Mouse (Mus musculus): ENCODE results near the gene Cd248. TPM values are rescaled to one million over a fixed set of nuclear protein-coding genes. Genes with fewer than 3 reads are reported as not detected.

Gene Cd248
- polyA plus RNA-seq, 1 experiment from 2014 or later = 19.9 TPM

DNA sequence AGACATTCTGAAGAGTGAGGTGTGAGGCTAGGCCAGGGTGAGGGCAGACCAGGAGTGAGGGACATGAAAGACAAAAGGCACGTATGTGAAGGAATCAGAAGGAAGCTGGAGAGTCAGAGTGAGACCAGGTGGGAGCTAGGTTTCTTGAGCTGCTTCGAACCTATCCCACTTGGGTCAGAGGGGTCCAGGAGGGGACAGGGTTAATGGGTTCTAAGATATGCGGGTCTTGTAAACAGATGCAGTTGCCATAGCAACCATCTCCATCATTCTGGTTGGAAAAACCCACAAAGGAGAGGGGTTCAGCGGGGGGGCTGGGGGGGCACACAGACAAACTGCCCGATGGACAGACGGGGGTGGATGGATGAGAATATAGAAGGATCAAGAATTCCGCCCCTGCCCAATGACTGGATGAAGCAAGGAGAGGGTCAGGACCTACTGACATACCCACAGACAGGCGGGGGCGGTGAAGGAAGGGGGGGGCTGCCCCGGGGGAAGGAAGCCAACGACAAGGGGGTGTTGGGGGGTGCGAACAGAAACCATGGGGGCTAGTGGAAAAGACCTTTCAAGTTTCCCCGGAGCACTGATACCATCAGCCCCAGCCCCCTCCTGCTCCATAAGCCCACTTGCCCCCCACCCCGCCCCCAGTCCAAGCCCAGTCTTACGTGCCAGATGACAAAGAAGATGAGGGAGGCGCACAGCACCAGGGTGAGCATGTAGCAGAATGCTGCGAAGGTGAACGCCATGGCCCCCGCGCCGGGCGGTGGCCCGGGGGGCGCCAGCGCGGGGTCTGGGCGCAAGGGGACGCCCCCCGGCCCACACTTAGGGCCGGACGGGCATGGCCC, 29.9 kb downstream of the Cd248 start:
- H3K4me1 ChIP-seq = peaks cover 64% of the 10 kb centered on the region

GRCm38 (mm10) chr19:5098363-5099143, 30.7 kb downstream of the Cd248 start, which contains the start of gene Cnih2:
Cnih2 (minus strand) TSS chr19:5098521.
- Histone ChIP-seq H3K27ac (replicated peaks) (peak within 1 kb of the TSS; percentile 95), H3K4me1 (peaks cover 57% of the 10 kb centered on the region), H3K36me3 (peaks cover 44% of the 10 kb centered on the region), H3K4me3 (replicated peaks) (peak within 1 kb of the TSS; percentile 90), H3K27me3 (replicated peaks) (no peaks in the 10 kb centered on the region), H3K4me2 (peak within 1 kb of the TSS; percentile 80), H3K9ac (replicated peaks) (peak within 1 kb of the TSS; percentile 99), H3K9me3 (replicated peaks) (no peaks in the 10 kb centered on the region)
- ATAC-seq (ENCODE audit: low FRiP score) = peak; percentile 67
- WGBS = 4% methylated on average over 37 of the region's 48 CpGs

More for the DNA sequence above, 29.9 kb downstream of the Cd248 start:
- Histone ChIP-seq H3K36me3 (peaks cover 44% of the 10 kb centered on the region), H3K4me2 (peak overlapping the region; percentile 80), H3K9ac (replicated peaks) (peak overlapping the region; percentile 99), H3K27me3 (replicated peaks) (no peaks in the 10 kb centered on the region), H3K9me3 (replicated peaks) (no peaks in the 10 kb centered on the region), H3K27ac (replicated peaks) (peak overlapping the region; percentile 95), H3K4me3 (replicated peaks) (peak overlapping the region; percentile 90)
- 1% methylated on average over 30 of the region's 31 CpGs for WGBS
- ATAC-seq (ENCODE audit: low FRiP score) = peak; percentile 36

- no peaks in the 10 kb centered on the region for H3K27me3 ChIP-seq (replicated peaks)
- peaks cover 72% of the 10 kb centered on the region for H3K36me3 ChIP-seq
- peak overlapping the region; percentile 99 for H3K27ac ChIP-seq (replicated peaks)
- H3K4me3 ChIP-seq (replicated peaks) = peak overlapping the region; percentile 73
- H3K4me2 ChIP-seq = peak overlapping the region; percentile 83
- peak overlapping the region; percentile 91 for H3K9ac ChIP-seq (replicated peaks)
- 23% methylated on average over 9 of the region's 9 CpGs for WGBS
- peaks cover 18% of the 10 kb centered on the region for H3K4me1 ChIP-seq
- ATAC-seq (ENCODE audit: low FRiP score) = no peak
- H3K9me3 ChIP-seq (replicated peaks) = no peaks in the 10 kb centered on the region
Observed at GRCm38 (mm10) chr19:5106074-5106473, 38.2 kb downstream of the Cd248 start.

DNA sequence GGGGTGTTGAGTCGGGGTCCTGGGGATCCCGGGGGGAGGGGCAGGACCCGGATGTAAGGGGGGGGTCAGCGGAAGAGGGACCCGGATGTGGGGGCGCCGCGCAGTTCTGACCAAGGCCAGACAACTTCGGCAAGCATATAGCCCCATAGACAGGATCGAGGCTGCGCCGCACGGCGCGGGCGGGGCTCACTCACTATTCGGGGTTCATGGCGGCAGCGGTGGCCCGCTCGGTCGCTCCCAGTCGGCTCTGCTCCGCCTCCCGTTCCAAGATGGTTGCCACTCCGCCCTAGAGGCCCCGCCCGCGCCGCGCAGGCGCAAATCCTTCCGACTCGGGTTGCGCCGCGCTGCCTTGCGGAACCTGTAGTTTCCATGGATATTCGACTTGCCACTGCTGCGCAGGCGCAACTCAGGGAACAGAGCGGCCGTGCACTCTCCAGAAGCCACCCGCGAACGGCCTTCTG, 38.9 kb downstream of the Cd248 start, which contains the start of gene Rab1b:
Gene Rab1b, minus strand, starts transcription at position 342 of the 461 bp plus-strand sequence.
- peak within 1 kb of the TSS; percentile 99 for H3K27ac ChIP-seq (replicated peaks)
- peaks cover 18% of the 10 kb centered on the region for H3K4me1 ChIP-seq
- H3K27me3 ChIP-seq (replicated peaks) = no peaks in the 10 kb centered on the region
- H3K4me3 ChIP-seq (replicated peaks) = peak within 1 kb of the TSS; percentile 73
- H3K9ac ChIP-seq (replicated peaks) = peak within 1 kb of the TSS; percentile 91
- H3K9me3 ChIP-seq (replicated peaks) = no peaks in the 10 kb centered on the region
- H3K4me2 ChIP-seq = peak within 1 kb of the TSS; percentile 83
- ATAC-seq (ENCODE audit: low FRiP score) = peak; percentile 94
- H3K36me3 ChIP-seq = peaks cover 72% of the 10 kb centered on the region
- WGBS = under 1% methylated on average over 46 of the region's 46 CpGs

DNA sequence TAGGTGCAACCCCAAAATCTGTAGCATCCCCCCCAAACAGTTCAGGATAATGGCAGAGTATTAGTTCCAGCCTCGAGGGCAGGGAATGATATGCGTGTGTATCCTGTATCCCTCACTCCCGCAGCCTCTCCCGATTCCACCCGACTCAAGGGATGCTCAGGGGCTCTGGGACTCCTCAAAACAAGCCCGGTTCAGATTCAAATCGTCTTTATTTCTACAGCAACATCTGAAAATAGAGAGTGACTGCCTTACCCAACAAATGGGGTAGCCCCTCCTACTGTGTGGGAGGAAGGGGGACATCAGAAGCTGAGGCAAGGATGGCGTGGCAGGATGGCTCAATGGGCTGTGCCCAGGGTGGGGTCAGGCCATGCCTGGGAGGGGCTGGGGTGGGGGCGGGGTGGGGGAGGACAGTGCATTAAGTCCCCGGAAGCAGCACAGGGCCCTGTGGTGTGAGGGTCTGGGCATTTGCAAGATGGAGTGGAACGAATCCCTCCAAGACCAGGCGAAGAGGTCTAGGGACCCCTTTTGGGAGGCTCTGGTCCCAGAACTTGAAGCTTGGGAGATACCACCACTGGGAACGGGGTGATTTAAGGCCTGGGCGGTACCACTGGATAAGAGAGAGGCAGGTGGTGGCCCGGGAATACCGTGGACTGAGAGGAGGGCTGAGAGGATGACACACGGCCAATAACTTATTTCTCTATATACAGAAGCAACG, 39.8 kb downstream of the Cd248 start:
- Histone ChIP-seq H3K9me3 (replicated peaks) (no peaks in the 10 kb centered on the region), H3K4me3 (replicated peaks) (no peak overlapping the region), H3K36me3 (peaks cover 71% of the 10 kb centered on the region), H3K27me3 (replicated peaks) (no peaks in the 10 kb centered on the region), H3K4me1 (peaks cover 18% of the 10 kb centered on the region), H3K4me2 (no peak overlapping the region), H3K9ac (replicated peaks) (no peak overlapping the region), H3K27ac (replicated peaks) (0 out of 2 replicates have a peak overlapping the region, but pooled peaks have one; percentile 28)
- peak; percentile 13; the same call in 1 of the 2 replicates for ATAC-seq (ENCODE audit: low FRiP score)
- WGBS = 73% methylated on average over 18 of the region's 18 CpGs

DNA sequence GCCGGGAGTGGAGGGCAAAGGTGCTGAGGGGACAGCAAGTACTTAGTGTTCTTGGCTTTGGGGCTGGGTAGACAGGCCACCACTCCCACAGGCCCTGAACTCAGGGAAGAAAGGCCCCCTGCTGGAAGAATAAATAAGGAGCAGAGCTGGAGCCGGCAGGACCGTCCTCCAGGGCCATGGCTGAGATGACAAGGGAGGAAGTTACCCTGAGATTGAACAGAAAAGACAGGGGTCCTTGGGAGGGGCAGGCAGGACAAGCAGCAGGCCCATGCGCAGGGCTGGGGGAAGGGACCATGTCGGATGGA, 40.3 kb downstream of the Cd248 start:
- Histone ChIP-seq H3K9me3 (replicated peaks) (no peaks in the 10 kb centered on the region), H3K27ac (replicated peaks) (no peak overlapping the region), H3K27me3 (replicated peaks) (no peaks in the 10 kb centered on the region), H3K9ac (replicated peaks) (no peak overlapping the region), H3K4me2 (no peak overlapping the region), H3K4me3 (replicated peaks) (no peak overlapping the region), H3K4me1 (peaks cover 18% of the 10 kb centered on the region), H3K36me3 (peaks cover 69% of the 10 kb centered on the region)
- 24% methylated on average over 5 of the region's 5 CpGs for WGBS
- no peak for ATAC-seq (ENCODE audit: low FRiP score)

DNA sequence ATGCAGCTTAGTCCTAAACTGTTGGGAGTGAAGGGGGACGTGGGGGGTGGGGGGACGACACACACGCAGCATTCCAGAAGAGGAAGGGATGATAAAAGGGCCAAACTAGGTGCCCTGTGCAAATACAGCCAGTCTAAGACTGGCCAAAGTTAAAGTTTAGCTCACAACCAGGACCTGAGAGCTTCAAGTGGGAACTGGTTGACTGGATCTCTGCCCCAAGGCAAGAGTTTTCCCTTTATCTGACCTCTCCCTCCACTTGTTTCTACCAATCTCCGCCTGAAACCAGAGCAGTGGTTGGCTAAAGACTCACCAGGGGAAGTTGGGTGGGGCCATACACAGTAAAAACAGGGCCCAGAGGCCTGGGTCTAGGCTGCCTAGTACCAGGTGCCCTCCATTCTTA, 40.8 kb downstream of the Cd248 start:
- H3K36me3 ChIP-seq = peaks cover 69% of the 10 kb centered on the region
- ATAC-seq (ENCODE audit: low FRiP score) = no peak
- H3K9me3 ChIP-seq (replicated peaks) = no peaks in the 10 kb centered on the region
- no peak overlapping the region for H3K27ac ChIP-seq (replicated peaks)
- H3K4me3 ChIP-seq (replicated peaks) = no peak overlapping the region
- H3K4me2 ChIP-seq = no peak overlapping the region
- 65% methylated on average over 4 of the region's 4 CpGs for WGBS
- no peak overlapping the region for H3K9ac ChIP-seq (replicated peaks)
- no peaks in the 10 kb centered on the region for H3K27me3 ChIP-seq (replicated peaks)
- peaks cover 18% of the 10 kb centered on the region for H3K4me1 ChIP-seq

GRCm38 (mm10) chr19:5109659-5110453, 42.0 kb downstream of the Cd248 start:
- Histone ChIP-seq H3K4me3 (replicated peaks) (no peak overlapping the region), H3K4me1 (peaks cover 17% of the 10 kb centered on the region), H3K27ac (replicated peaks) (no peak overlapping the region), H3K9ac (replicated peaks) (0 out of 2 replicates have a peak overlapping the region, but pooled peaks have one; percentile 21), H3K9me3 (replicated peaks) (no peaks in the 10 kb centered on the region), H3K4me2 (no peak overlapping the region), H3K27me3 (replicated peaks) (no peaks in the 10 kb centered on the region), H3K36me3 (peaks cover 65% of the 10 kb centered on the region)
- WGBS = 76% methylated on average over 19 of the region's 19 CpGs
- no peak for ATAC-seq (ENCODE audit: low FRiP score)

DNA sequence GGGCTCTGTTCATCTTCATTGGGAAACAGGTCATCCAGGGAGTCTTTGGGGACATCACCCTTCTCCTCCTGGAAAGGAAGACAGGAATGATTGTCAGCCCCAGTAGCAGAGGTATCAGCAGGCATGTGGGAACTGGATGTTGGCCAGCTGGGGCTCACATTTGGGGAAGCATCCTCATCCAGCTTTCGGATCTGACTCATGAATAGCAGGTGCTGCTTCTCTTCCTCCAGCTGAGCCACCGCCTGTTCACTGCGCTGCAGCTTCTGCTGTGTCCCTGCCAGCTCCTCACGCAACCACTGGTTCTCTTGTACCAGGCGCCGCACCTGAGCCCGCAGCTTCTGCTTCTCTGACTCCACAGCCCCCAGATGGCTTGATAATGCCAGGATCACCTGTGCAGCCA, 45.9 kb downstream of the Cd248 start:
- H3K9ac ChIP-seq (replicated peaks) = no peak overlapping the region
- no peak for ATAC-seq (ENCODE audit: low FRiP score)
- H3K4me1 ChIP-seq = peaks cover 17% of the 10 kb centered on the region
- WGBS = 79% methylated on average over 7 of the region's 7 CpGs
- H3K4me3 ChIP-seq (replicated peaks) = no peak overlapping the region
- H3K27ac ChIP-seq (replicated peaks) = no peak overlapping the region; the same call in none of the 2 replicates
- H3K36me3 ChIP-seq = peaks cover 53% of the 10 kb centered on the region
- H3K4me2 ChIP-seq = no peak overlapping the region
- H3K27me3 ChIP-seq (replicated peaks) = no peaks in the 10 kb centered on the region
- H3K9me3 ChIP-seq (replicated peaks) = no peaks in the 10 kb centered on the region

GRCm38 (mm10) chr19:5117494-5118383, 49.9 kb downstream of the Cd248 start:
- ATAC-seq (ENCODE audit: low FRiP score) = peak; percentile 90
- under 1% methylated on average over 81 of the region's 83 CpGs for WGBS
- H3K36me3 ChIP-seq = peaks cover 16% of the 10 kb centered on the region
- no peaks in the 10 kb centered on the region for H3K9me3 ChIP-seq (replicated peaks)
- H3K4me3 ChIP-seq (replicated peaks) = peak overlapping the region; percentile 95
- peak overlapping the region; percentile 76 for H3K4me2 ChIP-seq
- peaks cover 22% of the 10 kb centered on the region for H3K4me1 ChIP-seq
- H3K27me3 ChIP-seq (replicated peaks) = no peaks in the 10 kb centered on the region
- peak overlapping the region; percentile 97 for H3K27ac ChIP-seq (replicated peaks)
- peak overlapping the region; percentile 96 for H3K9ac ChIP-seq (replicated peaks)
